Mouse (Mus musculus): ENCODE data around the gene Zfp873. TPM values are rescaled to one million over a fixed set of nuclear protein-coding genes. Genes with fewer than 3 reads are reported as not detected.
"Not testable (repeated sequence)": the region's sequence is repeated elsewhere in the genome, so short reads cannot be mapped to it uniquely, and the experiment has no call there.

The Zfp873 gene
- 13.5 and 15.7 TPM in 2 replicates for polyA plus RNA-seq (2014; fragmentation: Nextera tagmentation; extraction: Ambion mirVana)

DNA sequence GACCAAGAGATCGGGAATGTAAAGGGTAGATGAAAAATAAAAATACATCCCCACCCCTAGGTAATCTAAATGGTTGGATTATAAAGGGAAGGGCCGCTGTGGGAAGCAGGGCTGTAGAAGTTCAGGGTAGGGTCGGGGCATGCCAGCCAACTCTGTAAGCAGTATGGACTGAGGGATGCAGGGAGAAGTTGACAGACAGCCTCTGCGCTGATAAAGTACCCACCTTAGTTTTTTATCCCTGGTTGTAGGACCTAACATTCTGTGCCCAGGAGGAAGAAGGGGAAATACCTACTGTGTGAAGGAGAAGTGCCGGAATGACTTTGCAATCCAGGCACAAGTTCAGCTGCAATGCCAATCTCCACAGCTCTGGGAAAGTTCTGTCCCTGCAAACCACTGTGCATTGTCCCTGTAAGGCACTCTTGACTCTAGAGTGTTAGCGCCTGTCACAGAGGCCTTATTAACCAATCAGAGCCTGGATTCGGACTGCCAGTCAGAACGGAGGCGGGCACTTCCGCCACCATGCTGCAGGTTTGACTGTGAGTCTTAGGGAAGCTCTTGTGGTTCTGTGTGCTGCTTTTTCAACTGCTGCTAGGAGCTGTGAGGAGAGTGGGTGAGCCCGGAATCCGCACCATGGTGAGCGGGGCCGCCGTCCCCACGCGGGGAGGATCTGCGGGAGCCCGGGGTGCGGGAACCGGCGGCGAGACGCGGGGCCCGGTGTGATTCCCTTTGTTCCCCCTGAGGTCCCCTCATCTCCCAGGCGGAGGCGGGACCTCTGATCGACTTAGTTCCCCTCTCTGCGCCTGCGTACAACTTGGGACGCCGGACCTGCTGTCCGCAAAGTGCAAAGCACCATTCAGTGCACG is at the start of gene Zfp873:
Zfp873 (plus strand) TSS at position 527 of the 863 bp plus-strand sequence.
- 8% methylated on average over 35 of the region's 35 CpGs for WGBS
- TF ChIP-seq CTCF (IDR thresholded peaks at IDR 0.05; ENCODE audit: low read depth): no peak
- DNase-seq (peak; percentile 97), ATAC-seq (ENCODE audit: insufficient read depth) (peak; percentile 100)
- Histone ChIP-seq H3K36me3 (ENCODE audit: insufficient read depth) (no peaks in the 10 kb centered on the region), H3K27me3 (ENCODE audit: insufficient read depth, low read length) (no peaks in the 10 kb centered on the region), H3K4me3 (ENCODE audit: low read depth, low read length) (peak within 1 kb of the TSS; percentile 67), H3K9me3 (ENCODE audit: low read depth, low read length) (peaks cover 33% of the 10 kb centered on the region), H3K9ac (peak within 1 kb of the TSS; percentile 82), H3K4me2 (peak within 1 kb of the TSS; percentile 64), H3K4me1 (ENCODE audit: insufficient read depth) (no peaks in the 10 kb centered on the region), H3K27ac (ENCODE audit: low read depth) (peak within 1 kb of the TSS; percentile 96)

DNA sequence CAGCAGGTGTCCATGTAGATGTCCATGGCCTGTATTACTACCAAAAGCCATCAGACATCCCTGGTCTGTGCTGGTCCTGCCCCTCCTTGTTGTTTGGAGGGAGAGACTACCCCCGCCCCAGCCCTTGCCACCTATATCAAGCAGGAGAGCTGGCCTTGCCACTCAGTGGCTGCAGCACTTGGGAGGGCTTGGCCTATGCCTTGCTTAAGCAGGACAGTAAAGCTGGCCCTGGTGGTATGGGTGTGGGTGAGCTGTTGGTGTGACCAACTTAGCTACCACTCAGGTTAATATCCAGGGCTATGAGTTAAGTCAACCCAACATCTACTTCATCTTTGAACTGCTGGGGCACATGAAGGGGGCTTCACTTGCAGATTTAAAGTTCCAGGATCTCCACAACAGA is 44.7 kb upstream of the Zfp873 start:
- DNase-seq: not testable (repeated sequence)

DNA sequence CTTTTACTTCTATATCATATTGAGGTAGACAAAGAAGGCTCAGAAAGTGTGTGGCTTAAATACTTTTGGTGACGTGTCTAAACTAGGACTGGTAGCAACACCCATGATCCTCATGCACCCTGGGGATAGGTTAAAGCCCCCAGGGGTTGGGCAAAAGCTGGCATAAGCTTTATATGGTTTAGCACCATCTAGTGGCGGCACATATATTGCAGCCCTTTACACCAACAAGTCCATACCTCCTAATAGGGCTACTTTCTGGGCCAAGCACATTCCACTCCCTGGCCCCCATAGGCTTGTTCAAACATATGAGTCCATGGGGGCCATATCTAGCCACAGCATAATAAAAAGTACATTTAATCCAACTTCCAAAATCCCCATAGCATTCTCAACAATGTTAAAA is 43.1 kb upstream of the Zfp873 start:
- H3K4me3 ChIP-seq (ENCODE audit: low read depth, low read length); ATAC-seq (ENCODE audit: insufficient read depth); H3K9ac ChIP-seq; H3K36me3 ChIP-seq (ENCODE audit: insufficient read depth); H3K4me1 ChIP-seq (ENCODE audit: insufficient read depth); H3K27me3 ChIP-seq (ENCODE audit: insufficient read depth, low read length); H3K4me2 ChIP-seq; H3K27ac ChIP-seq (ENCODE audit: low read depth); H3K9me3 ChIP-seq (ENCODE audit: low read depth, low read length): not testable (repeated sequence)
- DNase-seq: peak; percentile 17
- peak; percentile 31 for TF ChIP-seq CTCF (IDR thresholded peaks at IDR 0.05; ENCODE audit: low read depth)
- 41% methylated on average over 1 of the region's 2 CpGs for WGBS

More for the DNA sequence above, 44.7 kb upstream of the Zfp873 start:
- not testable (repeated sequence) for ATAC-seq (ENCODE audit: insufficient read depth); H3K36me3 ChIP-seq (ENCODE audit: insufficient read depth); H3K4me3 ChIP-seq (ENCODE audit: low read depth, low read length); H3K4me2 ChIP-seq; H3K9me3 ChIP-seq (ENCODE audit: low read depth, low read length); H3K4me1 ChIP-seq (ENCODE audit: insufficient read depth); H3K9ac ChIP-seq; H3K27me3 ChIP-seq (ENCODE audit: insufficient read depth, low read length); H3K27ac ChIP-seq (ENCODE audit: low read depth)
- WGBS: 100% methylated on average over 1 of the region's 1 CpGs

DNA sequence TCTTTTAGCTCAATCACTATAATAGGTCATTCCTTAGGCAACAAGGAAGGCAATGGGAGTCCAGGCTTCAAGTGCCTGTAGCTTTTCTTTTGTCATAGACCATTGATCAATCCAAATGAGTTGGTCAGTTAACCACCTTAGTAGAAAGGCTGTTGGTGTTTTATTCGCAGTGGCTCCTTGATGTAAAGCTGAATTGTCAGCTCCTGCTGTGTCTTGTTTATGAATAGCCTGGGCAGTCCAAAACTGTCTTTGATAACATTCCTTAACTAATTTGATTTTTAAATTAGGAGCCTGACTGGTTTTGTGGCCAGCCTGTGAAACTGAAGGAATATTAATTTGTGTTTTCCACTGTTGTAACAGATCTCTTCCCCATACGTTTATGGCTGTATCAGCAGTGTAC is 5.7 kb upstream of the Zfp873 start:
- Histone ChIP-seq H3K36me3 (ENCODE audit: insufficient read depth) (no peaks in the 10 kb centered on the region), H3K9me3 (ENCODE audit: low read depth, low read length) (no peaks in the 10 kb centered on the region; the same call in 1 of the 2 replicates), H3K9ac (no peak overlapping the region), H3K27me3 (ENCODE audit: insufficient read depth, low read length) (no peaks in the 10 kb centered on the region), H3K4me1 (ENCODE audit: insufficient read depth) (no peaks in the 10 kb centered on the region), H3K4me3 (ENCODE audit: low read depth, low read length) (no peak overlapping the region), H3K27ac (ENCODE audit: low read depth) (no peak overlapping the region), H3K4me2 (no peak overlapping the region)
- ATAC-seq (ENCODE audit: insufficient read depth) (no peak), DNase-seq (no peak)
- WGBS: 64% methylated on average over 2 of the region's 2 CpGs
- TF ChIP-seq CTCF (IDR thresholded peaks at IDR 0.05; ENCODE audit: low read depth): no peak

GRCm38 (mm10) chr10:82046603-82047002 is 1.3 kb upstream of the Zfp873 start:
- Histone ChIP-seq H3K27ac (ENCODE audit: low read depth) (no peak overlapping the region), H3K4me1 (ENCODE audit: insufficient read depth) (no peaks in the 10 kb centered on the region), H3K9me3 (ENCODE audit: low read depth, low read length) (peaks cover 20% of the 10 kb centered on the region), H3K4me3 (ENCODE audit: low read depth, low read length) (no peak overlapping the region), H3K36me3 (ENCODE audit: insufficient read depth) (no peaks in the 10 kb centered on the region), H3K4me2 (no peak overlapping the region), H3K9ac (no peak overlapping the region), H3K27me3 (ENCODE audit: insufficient read depth, low read length) (no peaks in the 10 kb centered on the region)
- ATAC-seq (ENCODE audit: insufficient read depth): no peak
- no peak for TF ChIP-seq CTCF (IDR thresholded peaks at IDR 0.05; ENCODE audit: low read depth)
- WGBS: 91% methylated on average over 3 of the region's 3 CpGs
- DNase-seq: no peak

- H3K9ac ChIP-seq: peak overlapping the region; percentile 82
- DNase-seq; H3K4me1 ChIP-seq (ENCODE audit: insufficient read depth); H3K27me3 ChIP-seq (ENCODE audit: insufficient read depth, low read length); H3K36me3 ChIP-seq (ENCODE audit: insufficient read depth): not testable (repeated sequence)
- H3K9me3 ChIP-seq (ENCODE audit: low read depth, low read length): peaks cover 39% of the 10 kb centered on the region
- H3K27ac ChIP-seq (ENCODE audit: low read depth): peak overlapping the region; percentile 96
- ATAC-seq (ENCODE audit: insufficient read depth): peak; percentile 19; the same call in 1 of the 2 replicates
- peak overlapping the region; percentile 64 for H3K4me2 ChIP-seq
- peak overlapping the region; percentile 67 for H3K4me3 ChIP-seq (ENCODE audit: low read depth, low read length)
- WGBS: 22% methylated on average over 10 of the region's 10 CpGs
These were observed 509 bp downstream of the Zfp873 start for GRCm38 (mm10) chr10:82048460-82048804.

GRCm38 (mm10) chr10:82082728-82083621 is 35.1 kb downstream of the Zfp873 start, which contains the start of gene BC024063:
Gene BC024063, plus strand, starts transcription at chr10:82083353.
- ATAC-seq (ENCODE audit: insufficient read depth) (peak; percentile 100), DNase-seq (peak; percentile 91)
- not testable (repeated sequence) for H3K4me1 ChIP-seq (ENCODE audit: insufficient read depth); H3K36me3 ChIP-seq (ENCODE audit: insufficient read depth); H3K27me3 ChIP-seq (ENCODE audit: insufficient read depth, low read length); H3K9me3 ChIP-seq (ENCODE audit: low read depth, low read length)
- Histone ChIP-seq H3K4me3 (ENCODE audit: low read depth, low read length) (peak within 1 kb of the TSS; percentile 48), H3K4me2 (peak within 1 kb of the TSS; percentile 52), H3K27ac (ENCODE audit: low read depth) (peak within 1 kb of the TSS; percentile 70; the same call in 1 of the 2 replicates), H3K9ac (peak within 1 kb of the TSS; percentile 60)
- 16% methylated on average over 42 of the region's 42 CpGs for WGBS

DNA sequence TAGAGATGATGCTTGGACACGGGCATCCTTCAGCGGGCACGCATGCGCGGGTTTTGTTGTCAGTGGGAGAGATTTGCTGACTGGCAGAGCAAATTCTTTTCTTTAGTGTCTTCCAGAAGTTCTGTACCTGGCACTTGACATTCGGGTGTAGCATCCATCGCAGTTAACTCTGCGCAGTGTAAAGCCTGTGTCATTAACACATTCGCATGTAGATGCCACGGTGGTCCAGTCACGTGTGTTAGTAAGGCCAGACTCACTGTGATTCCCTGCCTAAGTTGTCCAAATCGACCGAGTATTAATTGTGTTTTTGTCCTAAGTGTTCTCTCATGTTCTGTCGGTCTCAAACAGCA is 35.7 kb downstream of the Zfp873 start:
- H3K27me3 ChIP-seq (ENCODE audit: insufficient read depth, low read length); DNase-seq; H3K9me3 ChIP-seq (ENCODE audit: low read depth, low read length); H3K27ac ChIP-seq (ENCODE audit: low read depth); H3K4me1 ChIP-seq (ENCODE audit: insufficient read depth); H3K36me3 ChIP-seq (ENCODE audit: insufficient read depth): not testable (repeated sequence)
- H3K4me3 ChIP-seq (ENCODE audit: low read depth, low read length): peak overlapping the region; percentile 48
- peak overlapping the region; percentile 60 for H3K9ac ChIP-seq
- H3K4me2 ChIP-seq: peak overlapping the region; percentile 52
- ATAC-seq (ENCODE audit: insufficient read depth): peak; percentile 21; the same call in 1 of the 2 replicates
- 13% methylated on average over 14 of the region's 14 CpGs for WGBS
